Mouse (Mus musculus): Measurements from ENCODE around the gene Napb.
"Not testable (repeated sequence)": the region's sequence is repeated elsewhere in the genome, so short reads cannot be mapped to it uniquely, and the experiment has no call there.

Gene Napb

GRCm38 (mm10) chr2:148732327-148733000, at the start of gene Napb:
Napb (minus strand) TSS chr2:148732467.
- peak; percentile 96 for DNase-seq

GRCm38 (mm10) chr2:148781709-148782108, 49.4 kb upstream of the Napb start, which contains the start of gene 8030411F24Rik:
8030411F24Rik (plus strand) TSS chr2:148782009.
- DNase-seq, result no peak

GRCm38 (mm10) chr2:148771397-148771796, 39.1 kb upstream of the Napb start, which contains the start of gene Cst11:
Cst11 (minus strand) TSS chr2:148771497.
- DNase-seq, result not testable (repeated sequence)

GRCm38 (mm10) chr2:148763648-148764388, 31.6 kb upstream of the Napb start:
- DNase-seq, result no peak

GRCm38 (mm10) chr2:148754310-148754846, 22.1 kb upstream of the Napb start:
- no peak for DNase-seq

GRCm38 (mm10) chr2:148751893-148752813, 19.9 kb upstream of the Napb start:
- DNase-seq, result peak; percentile 81

GRCm38 (mm10) chr2:148750058-148750457, 17.8 kb upstream of the Napb start, which contains the start of gene Cstl1:
Cstl1 (plus strand) TSS chr2:148750358.
- no peak for DNase-seq

- DNase-seq, result peak; percentile 13
Measured at GRCm38 (mm10) chr2:148743846-148744407, 11.7 kb upstream of the Napb start.

GRCm38 (mm10) chr2:148743001-148743400, 10.7 kb upstream of the Napb start:
- DNase-seq, result peak; percentile 7

- no peak for DNase-seq
Measured at GRCm38 (mm10) chr2:148731614-148732326, 497 bp downstream of the Napb start.

- no peak for DNase-seq
Measured at GRCm38 (mm10) chr2:148719271-148719995, 12.8 kb downstream of the Napb start.

- DNase-seq, result peak; percentile 16
Measured at GRCm38 (mm10) chr2:148717072-148717471, 15.2 kb downstream of the Napb start.

GRCm38 (mm10) chr2:148712326-148712725, 19.9 kb downstream of the Napb start:
- no peak for DNase-seq

- DNase-seq, result no peak
Measured at GRCm38 (mm10) chr2:148707202-148707530, 25.1 kb downstream of the Napb start.

- DNase-seq, result peak; percentile 21
Measured at GRCm38 (mm10) chr2:148706409-148707201, 25.7 kb downstream of the Napb start.

GRCm38 (mm10) chr2:148698571-148698970, 33.7 kb downstream of the Napb start:
- no peak for DNase-seq

- no peak for DNase-seq
Measured at GRCm38 (mm10) chr2:148690781-148691180, 41.5 kb downstream of the Napb start.

GRCm38 (mm10) chr2:148690291-148690690, 42.0 kb downstream of the Napb start:
- DNase-seq, result no peak

- no peak for DNase-seq
Measured at GRCm38 (mm10) chr2:148689444-148690140, 42.7 kb downstream of the Napb start.
